Mouse (Mus musculus): ENCODE results near the gene Adpgk.

GRCm38 (mm10) chr9:59271081-59271480 is 20.3 kb upstream of the Adpgk start:
- TF ChIP-seq CTCF (IDR thresholded peaks at IDR 0.05; ENCODE audit: borderline replicate concordance, insufficient read depth, low read length), result no peak
- TF ChIP-seq POLR2A (IDR thresholded peaks at IDR 0.05; ENCODE audit: low read depth, low read length), result no peak
